Mouse (Mus musculus) spleen, adult 2 months (tissue): ENCODE results near the gene Smarcal1. TPM values are rescaled to one million over a fixed set of nuclear protein-coding genes. Genes with fewer than 3 reads are reported as not detected.

Experiments
- DNase-seq, 2 experiments: peaks; one replicate each; pipeline versions ENCODE4 v3.0.0 to v3.0.0-alpha.2; 2012 to 2021; ENCODE audit warnings: low spot score in 2 of 2, low read depth in 1 of 2
- H3K27ac ChIP-seq: fragments of 200-500 bp; 2 replicates; pipeline ENCODE4 v1.5.1; 2012; ENCODE audit warnings: low read length, inconsistent platforms; ENCODE audit not compliant: insufficient read depth
- H3K27me3 ChIP-seq: fragments of 200-500 bp; 2 replicates; pipeline ENCODE4 v1.6.1; 2012; ENCODE audit warnings: mild to moderate bottlenecking, moderate library complexity, low read length, inconsistent platforms; ENCODE audit not compliant: control insufficient read depth, insufficient read depth
- H3K36me3 ChIP-seq: fragments of 200-500 bp; 2 replicates; pipeline ENCODE4 v1.6.1; 2012; ENCODE audit warnings: mild to moderate bottlenecking, low read length, inconsistent platforms; ENCODE audit not compliant: control insufficient read depth, insufficient read depth
- H3K4me1 ChIP-seq: fragments of 200-500 bp; 2 replicates; pipeline ENCODE4 v1.6.1; 2011; ENCODE audit warnings: inconsistent platforms; ENCODE audit not compliant: control insufficient read depth, insufficient read depth, insufficient read length
- H3K4me3 ChIP-seq: fragments of 200-500 bp; 2 replicates; pipeline ENCODE4 v1.5.1; 2011; ENCODE audit warnings: mild to moderate bottlenecking, inconsistent platforms; ENCODE audit not compliant: insufficient read depth, insufficient read length; ENCODE audit errors: extremely low read depth
- CTCF ChIP-seq: fragments of 200-500 bp; IDR thresholded peaks from 2 replicates; pipeline ENCODE4 v1.5.1; 2011; ENCODE audit warnings: mild to moderate bottlenecking, inconsistent platforms; ENCODE audit not compliant: insufficient read depth, insufficient read length, insufficient replicate concordance; ENCODE audit errors: extremely low read depth
- POLR2A ChIP-seq: fragments of 200-500 bp; IDR thresholded peaks from 2 replicates; pipeline ENCODE4 v1.6.1; 2011; ENCODE audit warnings: low read depth, low read length, inconsistent platforms
- WGBS: fragments of 180-500 bp; shearing (Covaris S2); methylation state at CpG from one replicate; pipeline ENCODE4 v1.1.7; 2018; 5-methylcytosine and 5-hydroxymethylcytosine counted together
- polyA plus RNA-seq: library from polyadenylated mRNA; depleted of rRNA; stranded (reverse); fragments of >200 nt; gene quantifications from 2 replicates; pipeline ENCODE4 v1.2.3, GENCODE M21; 2012

Smarcal1 gene
- polyA plus RNA-seq, 1 experiment = 23.1 TPM

GRCm38 (mm10) chr1:72600778-72601177, 17.7 kb downstream of the Smarcal1 start:
- peaks cover 28% of the 10 kb centered on the region for H3K36me3 ChIP-seq

GRCm38 (mm10) chr1:72601233-72601632, 18.2 kb downstream of the Smarcal1 start:
- H3K36me3 ChIP-seq = peaks cover 25% of the 10 kb centered on the region
- no peak overlapping the region for H3K4me3 ChIP-seq
- no peaks in the 10 kb centered on the region for H3K27me3 ChIP-seq
- TF ChIP-seq POLR2A (no peak), CTCF (no peak)
- DNase-seq = no peak
- H3K4me1 ChIP-seq = no peaks in the 10 kb centered on the region
- H3K27ac ChIP-seq = no peak overlapping the region
- 98% methylated on average over 7 of the region's 7 CpGs for WGBS

More at GRCm38 (mm10) chr1:72600778-72601177, 17.7 kb downstream of the Smarcal1 start:
- Histone ChIP-seq H3K4me1 (no peaks in the 10 kb centered on the region), H3K27ac (no peak overlapping the region), H3K27me3 (no peaks in the 10 kb centered on the region), H3K4me3 (no peak overlapping the region)
- TF ChIP-seq CTCF (no peak), POLR2A (no peak)
- no peak for DNase-seq
- WGBS = 97% methylated on average over 5 of the region's 5 CpGs

- Histone ChIP-seq H3K36me3 (peaks cover 18% of the 10 kb centered on the region), H3K27me3 (no peaks in the 10 kb centered on the region), H3K27ac (no peak overlapping the region), H3K4me1 (no peaks in the 10 kb centered on the region), H3K4me3 (no peak overlapping the region)
- TF ChIP-seq POLR2A (no peak), CTCF (no peak)
- no peak for DNase-seq
- 91% methylated on average over 5 of the region's 5 CpGs for whole genome bisulfite sequencing
Measured at GRCm38 (mm10) chr1:72602186-72602585, 19.1 kb downstream of the Smarcal1 start.

- Histone ChIP-seq H3K27me3 (no peaks in the 10 kb centered on the region), H3K36me3 (peaks cover 18% of the 10 kb centered on the region), H3K4me1 (no peaks in the 10 kb centered on the region), H3K27ac (no peak overlapping the region), H3K4me3 (no peak overlapping the region)
- WGBS = 94% methylated on average over 5 of the region's 5 CpGs
- no peak for TF ChIP-seq POLR2A
- TF ChIP-seq CTCF = no peak
- DNase-seq = no peak
Measured at GRCm38 (mm10) chr1:72602803-72603202, 19.8 kb downstream of the Smarcal1 start.

GRCm38 (mm10) chr1:72606186-72606673, 23.2 kb downstream of the Smarcal1 start:
- no peak for DNase-seq
- Histone ChIP-seq H3K27ac (no peak overlapping the region), H3K27me3 (no peaks in the 10 kb centered on the region), H3K4me1 (no peaks in the 10 kb centered on the region), H3K36me3 (peaks cover 20% of the 10 kb centered on the region), H3K4me3 (no peak overlapping the region)
- WGBS = 79% methylated on average over 12 of the region's 12 CpGs
- TF ChIP-seq POLR2A (no peak), CTCF (no peak)

- Histone ChIP-seq H3K4me1 (no peaks in the 10 kb centered on the region), H3K27me3 (no peaks in the 10 kb centered on the region), H3K27ac (no peak overlapping the region), H3K36me3 (peaks cover 27% of the 10 kb centered on the region), H3K4me3 (no peak overlapping the region)
- DNase-seq = no peak
- TF ChIP-seq POLR2A = no peak
- TF ChIP-seq CTCF = no peak
- 90% methylated on average over 10 of the region's 10 CpGs for WGBS
Measured at GRCm38 (mm10) chr1:72609129-72609528, 26.1 kb downstream of the Smarcal1 start.
